Mouse (Mus musculus): Measurements from ENCODE around the gene Sntg2. TPM values are rescaled to one million over a fixed set of nuclear protein-coding genes. Genes with fewer than 3 reads are reported as not detected.

Sntg2 gene
- polyA plus RNA-seq, 1 experiment from 2014 or later, result 0.74 TPM

- Histone ChIP-seq H3K27ac (ENCODE audit: low read depth, low read length) (no peak overlapping the region), H3K36me3 (ENCODE audit: control insufficient read depth, insufficient read depth, low read length) (no peaks in the 10 kb centered on the region), H3K9ac (ENCODE audit: low read length) (no peak overlapping the region), H3K27me3 (ENCODE audit: control insufficient read depth, insufficient read depth, low read length) (no peaks in the 10 kb centered on the region), H3K4me2 (no peak overlapping the region), H3K4me1 (ENCODE audit: control insufficient read depth, insufficient read depth, low read length) (no peaks in the 10 kb centered on the region), H3K4me3 (ENCODE audit: low read depth, low read length) (no peak overlapping the region), H3K9me3 (ENCODE audit: control insufficient read depth, low read length) (no peaks in the 10 kb centered on the region)
- DNase-seq (ENCODE audit: low spot score, missing footprints) (no peak), ATAC-seq (ENCODE audit: low FRiP score) (no peak)
- WGBS, result 83% methylated on average over 5 of the region's 5 CpGs
Measured at GRCm38 (mm10) chr12:30308197-30308939, 64.8 kb downstream of the Sntg2 start.

DNA sequence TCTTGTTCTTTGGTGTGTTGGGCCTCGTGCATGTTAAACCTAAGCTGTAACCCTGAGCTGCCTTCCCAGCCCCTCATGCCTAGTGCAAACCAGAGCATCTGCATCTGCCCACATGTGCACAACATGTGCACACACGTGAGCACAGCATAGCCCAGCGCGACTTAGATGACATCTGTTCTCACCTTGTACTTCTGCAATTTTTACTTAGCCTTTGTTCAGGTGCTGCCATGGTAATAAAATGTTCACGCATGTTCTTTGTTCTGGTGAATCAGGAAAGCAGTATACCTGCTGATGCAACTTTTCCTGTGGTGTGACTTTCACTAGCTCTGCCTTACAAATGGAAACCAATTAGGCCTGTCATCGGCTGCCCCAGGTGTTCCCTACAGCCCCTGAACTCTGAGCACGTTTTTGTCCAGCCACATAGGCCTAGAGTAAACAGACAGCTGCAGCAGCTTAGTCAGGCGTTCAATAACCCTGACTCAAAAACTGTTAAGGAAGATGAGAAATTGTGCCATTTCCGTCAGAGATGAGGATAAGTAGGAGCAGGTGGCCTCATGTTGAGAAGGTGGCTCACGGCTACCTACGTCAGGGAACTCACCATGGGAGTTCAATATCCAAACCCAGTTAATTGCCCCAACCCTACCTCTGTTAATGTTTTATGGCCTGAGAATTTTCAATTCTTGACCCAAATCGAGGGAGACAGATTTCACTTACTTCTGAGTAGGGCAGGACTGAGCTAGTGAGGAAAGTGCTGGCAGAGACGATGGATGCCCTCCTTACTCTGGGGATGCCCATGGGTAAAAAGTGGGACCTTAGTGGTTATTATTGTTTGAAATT lies 80.2 kb downstream of the Sntg2 start:
- Histone ChIP-seq H3K4me2 (no peak overlapping the region), H3K27ac (ENCODE audit: low read depth, low read length) (no peak overlapping the region), H3K9ac (ENCODE audit: low read length) (no peak overlapping the region), H3K27me3 (ENCODE audit: control insufficient read depth, insufficient read depth, low read length) (no peaks in the 10 kb centered on the region), H3K4me1 (ENCODE audit: control insufficient read depth, insufficient read depth, low read length) (no peaks in the 10 kb centered on the region), H3K36me3 (ENCODE audit: control insufficient read depth, insufficient read depth, low read length) (no peaks in the 10 kb centered on the region), H3K4me3 (ENCODE audit: low read depth, low read length) (no peak overlapping the region), H3K9me3 (ENCODE audit: control insufficient read depth, low read length) (no peaks in the 10 kb centered on the region)
- 89% methylated on average over 13 of the region's 13 CpGs for WGBS
- DNase-seq (ENCODE audit: low spot score, missing footprints), result no peak
- ATAC-seq (ENCODE audit: low FRiP score), result no peak

DNA sequence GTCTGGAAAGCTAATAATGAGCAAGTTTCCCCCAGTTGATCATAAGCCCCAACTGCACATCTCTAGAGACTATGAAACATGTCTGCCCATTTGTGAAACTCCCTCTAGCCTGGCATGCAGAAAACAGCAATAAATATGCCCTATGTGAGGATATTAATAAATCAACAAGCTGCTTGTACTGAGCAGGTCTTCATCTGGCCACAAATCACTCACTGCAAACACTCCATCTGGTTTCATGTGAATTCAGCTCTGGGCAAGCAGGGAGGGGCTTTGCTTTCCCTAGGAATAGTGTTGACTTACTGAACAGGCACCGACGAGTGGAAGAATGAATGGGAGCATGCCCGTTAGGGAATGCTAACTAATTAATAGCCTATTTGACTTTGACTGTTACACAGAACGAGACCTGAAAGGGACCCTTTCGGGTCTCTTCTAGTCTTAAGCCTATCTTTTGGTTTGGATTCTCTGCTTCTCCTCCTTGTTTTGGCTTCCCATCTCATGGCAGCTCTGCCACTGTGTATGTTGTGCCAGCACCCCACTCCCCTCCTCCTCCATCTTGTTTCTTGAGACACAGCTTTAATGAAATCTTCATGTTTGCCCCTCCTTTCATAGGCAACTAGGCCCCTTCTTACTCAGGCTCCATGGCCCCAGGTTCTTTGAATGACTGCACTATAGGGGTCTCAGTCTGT lies 86.1 kb downstream of the Sntg2 start:
- Histone ChIP-seq H3K9ac (ENCODE audit: low read length) (no peak overlapping the region), H3K4me3 (ENCODE audit: low read depth, low read length) (no peak overlapping the region), H3K9me3 (ENCODE audit: control insufficient read depth, low read length) (no peaks in the 10 kb centered on the region), H3K36me3 (ENCODE audit: control insufficient read depth, insufficient read depth, low read length) (no peaks in the 10 kb centered on the region), H3K4me2 (no peak overlapping the region), H3K27me3 (ENCODE audit: control insufficient read depth, insufficient read depth, low read length) (no peaks in the 10 kb centered on the region), H3K27ac (ENCODE audit: low read depth, low read length) (no peak overlapping the region), H3K4me1 (ENCODE audit: control insufficient read depth, insufficient read depth, low read length) (no peaks in the 10 kb centered on the region)
- 76% methylated on average over 5 of the region's 5 CpGs for WGBS
- DNase-seq (ENCODE audit: low spot score, missing footprints) (no peak), ATAC-seq (ENCODE audit: low FRiP score) (no peak)

DNA sequence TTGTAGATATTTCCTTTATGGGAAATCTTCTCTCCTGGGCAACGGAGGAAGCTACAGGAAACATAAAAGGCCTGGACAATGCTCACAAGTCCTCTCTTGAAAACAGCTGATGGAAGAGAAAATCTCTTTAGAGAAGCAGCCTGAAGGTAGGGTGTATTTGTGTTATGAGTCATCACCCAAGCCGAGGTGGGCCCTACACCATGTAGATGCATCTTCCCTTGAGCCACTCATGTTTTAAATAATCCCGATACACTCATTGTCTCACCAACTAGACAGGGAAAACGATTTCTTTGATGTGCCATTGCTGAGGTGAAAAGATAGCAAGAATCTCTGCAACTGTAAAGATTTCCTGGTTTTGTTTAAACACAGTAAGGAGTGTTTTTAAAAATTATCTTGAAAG lies 89.4 kb downstream of the Sntg2 start:
- no peak overlapping the region for H3K27ac ChIP-seq (ENCODE audit: low read depth, low read length)
- H3K4me2 ChIP-seq, result no peak overlapping the region
- H3K4me1 ChIP-seq (ENCODE audit: control insufficient read depth, insufficient read depth, low read length), result no peaks in the 10 kb centered on the region
- DNase-seq (ENCODE audit: low spot score, missing footprints), result no peak
- no peaks in the 10 kb centered on the region for H3K27me3 ChIP-seq (ENCODE audit: control insufficient read depth, insufficient read depth, low read length)
- no peaks in the 10 kb centered on the region for H3K36me3 ChIP-seq (ENCODE audit: control insufficient read depth, insufficient read depth, low read length)
- H3K9ac ChIP-seq (ENCODE audit: low read length), result no peak overlapping the region
- WGBS, result 75% methylated on average over 4 of the region's 4 CpGs
- no peak for ATAC-seq (ENCODE audit: low FRiP score)
- no peaks in the 10 kb centered on the region for H3K9me3 ChIP-seq (ENCODE audit: control insufficient read depth, low read length)
- H3K4me3 ChIP-seq (ENCODE audit: low read depth, low read length), result no peak overlapping the region

DNA sequence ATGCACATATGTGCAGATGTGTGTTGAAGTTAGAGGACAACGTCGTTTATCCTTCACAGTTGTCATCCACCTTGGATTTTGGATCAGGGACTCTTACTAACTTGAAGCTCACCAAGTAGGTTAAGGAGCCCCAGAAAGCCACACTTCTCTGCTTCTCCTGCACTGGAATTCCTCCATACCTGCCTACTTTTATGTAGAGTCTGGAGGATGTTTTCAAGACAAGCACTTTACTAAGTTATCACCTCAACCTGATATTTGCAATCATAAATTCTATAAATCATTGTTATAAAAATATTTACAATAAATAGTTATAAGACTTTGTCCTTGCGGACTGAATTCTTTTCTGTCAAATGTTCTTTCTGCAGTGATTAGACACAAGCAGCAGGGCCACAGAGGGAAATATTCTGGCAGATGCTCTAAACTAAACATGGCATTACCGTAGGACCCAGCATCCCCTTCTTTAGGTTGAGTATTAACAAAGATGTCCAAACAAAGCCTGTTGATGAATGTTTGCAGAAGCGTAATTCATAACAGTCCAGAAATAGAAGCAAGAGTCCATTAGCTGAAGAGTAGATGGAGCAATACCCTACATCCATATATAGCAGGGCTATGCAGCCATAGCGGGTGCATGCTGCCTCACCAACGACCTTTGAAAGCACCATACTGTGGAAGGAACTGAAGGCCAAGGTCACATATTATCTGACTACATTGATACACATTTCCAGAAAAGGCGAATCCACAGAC lies 100.8 kb downstream of the Sntg2 start:
- 87% methylated on average over 8 of the region's 8 CpGs for WGBS
- ATAC-seq (ENCODE audit: low FRiP score), result no peak
- Histone ChIP-seq H3K9me3 (ENCODE audit: control insufficient read depth, low read length) (no peaks in the 10 kb centered on the region), H3K9ac (ENCODE audit: low read length) (no peak overlapping the region), H3K4me3 (ENCODE audit: low read depth, low read length) (no peak overlapping the region), H3K27me3 (ENCODE audit: control insufficient read depth, insufficient read depth, low read length) (no peaks in the 10 kb centered on the region), H3K4me1 (ENCODE audit: control insufficient read depth, insufficient read depth, low read length) (no peaks in the 10 kb centered on the region), H3K27ac (ENCODE audit: low read depth, low read length) (no peak overlapping the region), H3K36me3 (ENCODE audit: control insufficient read depth, insufficient read depth, low read length) (no peaks in the 10 kb centered on the region), H3K4me2 (no peak overlapping the region)
- DNase-seq (ENCODE audit: low spot score, missing footprints), result peak; percentile 53

DNA sequence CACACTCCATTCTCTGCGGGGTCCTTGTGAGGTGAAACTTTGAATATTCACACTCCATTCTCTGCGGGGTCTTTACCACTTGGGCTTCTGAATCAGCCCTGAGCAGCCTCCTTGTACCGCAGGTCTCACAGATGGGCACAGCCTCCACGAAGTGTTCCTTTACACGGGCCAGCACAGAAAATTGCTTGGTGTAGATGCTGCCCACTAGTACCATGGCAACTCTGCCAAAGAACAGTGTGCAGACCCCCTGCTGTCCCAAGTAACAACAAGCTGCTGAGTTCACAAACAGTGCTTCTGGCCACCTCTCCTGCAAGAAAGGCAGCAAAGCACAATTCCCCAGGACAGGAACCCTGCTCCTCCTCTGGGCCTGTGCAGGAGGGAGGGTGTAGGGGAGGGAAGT lies 109.0 kb downstream of the Sntg2 start:
- WGBS, result 55% methylated on average over 5 of the region's 5 CpGs
- H3K27me3 ChIP-seq (ENCODE audit: control insufficient read depth, insufficient read depth, low read length), result no peaks in the 10 kb centered on the region
- ATAC-seq (ENCODE audit: low FRiP score), result no peak

GRCm38 (mm10) chr12:30261187-30261586 lies 112.0 kb downstream of the Sntg2 start:
- Histone ChIP-seq H3K4me3 (ENCODE audit: low read depth, low read length) (no peak overlapping the region), H3K4me1 (ENCODE audit: control insufficient read depth, insufficient read depth, low read length) (no peaks in the 10 kb centered on the region), H3K9me3 (ENCODE audit: control insufficient read depth, low read length) (no peaks in the 10 kb centered on the region), H3K36me3 (ENCODE audit: control insufficient read depth, insufficient read depth, low read length) (no peaks in the 10 kb centered on the region), H3K4me2 (no peak overlapping the region), H3K9ac (ENCODE audit: low read length) (no peak overlapping the region), H3K27ac (ENCODE audit: low read depth, low read length) (no peak overlapping the region), H3K27me3 (ENCODE audit: control insufficient read depth, insufficient read depth, low read length) (no peaks in the 10 kb centered on the region)
- no peak for ATAC-seq (ENCODE audit: low FRiP score)
- WGBS, result 66% methylated on average over 2 of the region's 2 CpGs
- peak; percentile 35 for DNase-seq (ENCODE audit: low spot score, missing footprints)

More for the DNA sequence above, 109.0 kb downstream of the Sntg2 start:
- no peak overlapping the region for H3K27ac ChIP-seq (ENCODE audit: low read depth, low read length)
- no peaks in the 10 kb centered on the region for H3K4me1 ChIP-seq (ENCODE audit: control insufficient read depth, insufficient read depth, low read length)
- no peaks in the 10 kb centered on the region for H3K9me3 ChIP-seq (ENCODE audit: control insufficient read depth, low read length)
- no peak overlapping the region for H3K9ac ChIP-seq (ENCODE audit: low read length)
- peak; percentile 75 for DNase-seq (ENCODE audit: low spot score, missing footprints)
- H3K36me3 ChIP-seq (ENCODE audit: control insufficient read depth, insufficient read depth, low read length), result no peaks in the 10 kb centered on the region
- no peak overlapping the region for H3K4me2 ChIP-seq
- H3K4me3 ChIP-seq (ENCODE audit: low read depth, low read length), result no peak overlapping the region

DNA sequence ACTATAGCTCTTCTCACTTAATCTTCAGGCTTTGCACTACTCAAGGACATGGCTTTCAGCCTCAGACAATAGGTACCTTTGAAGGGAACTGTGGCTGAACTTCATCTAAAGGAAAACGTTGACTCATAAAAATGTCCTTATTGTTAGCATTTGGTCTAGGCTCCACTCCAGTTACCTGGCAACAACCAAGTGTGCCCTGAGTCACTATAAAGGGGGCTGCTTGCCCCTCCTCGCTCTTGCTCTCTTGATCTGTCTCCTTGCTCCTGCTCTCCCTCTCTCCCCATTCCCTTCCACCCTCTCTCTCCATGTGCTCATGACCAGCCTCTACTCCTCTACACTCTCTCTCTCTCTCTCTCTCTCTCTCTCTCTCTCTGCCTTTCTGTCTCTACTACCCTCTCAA lies 114.5 kb downstream of the Sntg2 start:
- WGBS, result 68% methylated on average over 2 of the region's 2 CpGs
- peak; percentile 21 for DNase-seq (ENCODE audit: low spot score, missing footprints)

More for the DNA sequence above, 114.5 kb downstream of the Sntg2 start:
- Histone ChIP-seq H3K9ac (ENCODE audit: low read length) (no peak overlapping the region), H3K4me2 (no peak overlapping the region), H3K4me1 (ENCODE audit: control insufficient read depth, insufficient read depth, low read length) (no peaks in the 10 kb centered on the region), H3K27ac (ENCODE audit: low read depth, low read length) (no peak overlapping the region), H3K9me3 (ENCODE audit: control insufficient read depth, low read length) (no peaks in the 10 kb centered on the region), H3K36me3 (ENCODE audit: control insufficient read depth, insufficient read depth, low read length) (no peaks in the 10 kb centered on the region), H3K27me3 (ENCODE audit: control insufficient read depth, insufficient read depth, low read length) (no peaks in the 10 kb centered on the region), H3K4me3 (ENCODE audit: low read depth, low read length) (no peak overlapping the region)
- no peak for ATAC-seq (ENCODE audit: low FRiP score)

Measured in midbrain, embryonic 11.5 days (tissue).